Mouse (Mus musculus) liver, adult (tissue): ENCODE data around the gene D6Wsu163e.

Experiments used
- GATA4 ChIP-seq: IDR thresholded peaks from 2 replicates; pipeline ENCODE4 v1.6.1; 2014; ENCODE audit warnings: mild to moderate bottlenecking, low read length; ENCODE audit not compliant: insufficient replicate concordance

D6Wsu163e gene

GRCm38 (mm10) chr6:126981539-126982234 lies 41.9 kb downstream of the D6Wsu163e start:
- no peak; the same call in 1 of the 2 replicates for TF ChIP-seq GATA4

DNA sequence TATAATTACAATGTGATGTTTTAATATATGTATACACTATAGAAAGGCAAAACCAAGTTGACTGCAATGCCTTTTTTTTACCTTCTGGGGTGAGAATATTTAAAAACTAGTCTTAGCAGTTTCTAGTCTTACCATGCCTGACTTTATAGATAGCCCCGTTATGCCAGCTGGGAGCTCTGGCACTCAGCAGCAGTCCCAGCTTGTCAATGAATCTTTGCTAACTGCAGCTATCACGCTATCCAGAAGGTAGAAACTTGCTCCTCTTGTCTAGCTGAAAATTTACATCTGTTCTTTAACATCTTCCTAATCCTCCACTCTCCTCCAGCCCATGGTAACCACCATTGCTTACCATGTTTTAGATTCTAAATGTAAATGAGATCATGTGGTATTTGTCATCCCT lies 53.9 kb downstream of the D6Wsu163e start:
- TF ChIP-seq GATA4: no peak

DNA sequence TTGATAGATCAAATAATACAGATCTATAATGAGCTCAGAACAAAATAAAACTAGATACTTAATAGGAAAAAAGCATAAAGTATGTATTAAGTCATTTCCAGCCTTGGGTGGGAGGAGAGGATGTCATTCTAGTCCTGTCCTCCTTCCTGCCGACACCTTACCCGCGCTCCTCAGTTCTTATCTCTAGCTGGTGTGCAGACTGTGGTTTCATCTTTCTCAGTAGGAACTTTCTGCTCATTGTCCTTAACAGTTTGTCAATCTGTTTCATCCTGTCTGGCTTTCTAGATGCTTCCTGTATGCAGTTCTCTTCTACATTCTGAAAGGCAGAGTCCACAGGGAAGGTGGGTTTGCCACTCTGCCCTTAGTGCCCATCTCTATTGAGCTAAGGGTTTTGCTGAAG lies 55.7 kb downstream of the D6Wsu163e start:
- TF ChIP-seq GATA4: no peak

GRCm38 (mm10) chr6:126996399-126996798 lies 56.6 kb downstream of the D6Wsu163e start:
- no peak for TF ChIP-seq GATA4

- TF ChIP-seq GATA4: no peak
These were observed 65.9 kb downstream of the D6Wsu163e start for GRCm38 (mm10) chr6:127005646-127006045.

DNA sequence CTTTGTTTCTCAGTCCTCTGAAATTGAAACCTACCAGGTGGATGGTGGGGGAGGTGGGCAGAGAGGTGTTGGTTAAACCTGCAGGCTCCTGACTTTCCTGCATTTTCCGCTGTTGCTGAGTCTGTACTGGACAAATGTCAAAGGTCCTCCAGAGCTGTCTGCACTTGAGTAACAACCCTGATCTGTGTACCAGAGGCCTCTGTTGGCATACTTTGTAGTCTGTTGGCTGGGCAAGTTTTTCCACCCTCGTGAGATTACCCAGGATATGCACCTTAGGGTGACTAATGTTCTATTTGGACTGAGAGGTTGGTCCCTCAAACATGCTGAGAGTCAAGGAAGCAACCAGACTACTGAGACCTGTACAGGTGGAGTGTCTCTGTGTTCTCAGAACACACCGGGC lies 66.8 kb downstream of the D6Wsu163e start:
- no peak for TF ChIP-seq GATA4

DNA sequence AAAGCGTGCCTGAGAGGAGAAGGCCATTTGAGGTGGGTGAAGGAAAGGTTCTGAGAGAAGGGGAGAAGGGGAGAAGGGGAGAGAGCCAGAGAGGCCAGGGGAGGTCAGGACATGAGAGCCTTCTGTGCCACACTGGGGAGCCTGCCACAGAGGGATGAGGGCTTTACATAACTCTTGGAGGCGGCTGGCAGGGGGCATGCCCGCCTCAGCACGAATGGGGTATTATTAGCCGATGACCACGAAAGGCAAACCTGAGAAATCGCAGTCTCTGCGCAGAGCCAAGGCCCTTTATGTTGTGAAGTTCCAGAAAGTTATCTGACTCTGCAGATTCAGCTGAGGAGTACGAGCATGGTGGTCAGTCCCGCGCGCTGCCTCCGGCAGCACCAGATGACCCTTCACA lies 70.3 kb downstream of the D6Wsu163e start:
- TF ChIP-seq GATA4: no peak

DNA sequence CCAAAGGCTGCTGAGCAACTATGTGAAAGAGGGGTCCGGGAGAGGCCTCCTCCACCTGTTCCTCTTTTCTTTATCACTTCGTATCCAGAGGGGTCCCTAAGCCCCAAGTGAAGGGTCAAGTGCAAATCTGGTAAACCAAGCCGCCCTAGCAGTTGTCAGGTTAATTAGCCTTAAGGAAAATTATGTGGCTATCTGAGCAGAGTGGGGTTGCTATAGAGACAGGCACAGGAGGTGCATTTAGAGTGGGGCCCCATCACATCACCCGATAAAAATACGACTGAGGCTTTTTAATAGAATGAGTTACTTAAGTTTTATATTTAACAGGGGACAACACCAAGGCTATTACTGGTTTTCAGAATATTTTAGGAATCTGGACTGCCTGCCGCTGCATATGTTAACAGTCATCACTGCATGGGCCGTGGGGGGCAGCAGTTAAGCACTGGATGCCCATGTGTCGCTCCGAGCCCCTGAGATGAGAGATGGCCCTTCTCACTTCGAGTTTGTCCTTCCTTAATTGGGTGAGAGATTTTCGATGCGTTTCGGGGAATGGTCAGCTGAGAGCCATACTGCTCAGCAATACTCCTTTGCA lies 72.3 kb downstream of the D6Wsu163e start:
- no peak for TF ChIP-seq GATA4

GRCm38 (mm10) chr6:127014906-127015770 lies 75.4 kb downstream of the D6Wsu163e start, which contains the start of gene Fgf6:
TSS of gene Fgf6 (plus strand) at chr6:127015586.
- no peak for TF ChIP-seq GATA4

GRCm38 (mm10) chr6:127019254-127019653 lies 79.5 kb downstream of the D6Wsu163e start:
- no peak for TF ChIP-seq GATA4

DNA sequence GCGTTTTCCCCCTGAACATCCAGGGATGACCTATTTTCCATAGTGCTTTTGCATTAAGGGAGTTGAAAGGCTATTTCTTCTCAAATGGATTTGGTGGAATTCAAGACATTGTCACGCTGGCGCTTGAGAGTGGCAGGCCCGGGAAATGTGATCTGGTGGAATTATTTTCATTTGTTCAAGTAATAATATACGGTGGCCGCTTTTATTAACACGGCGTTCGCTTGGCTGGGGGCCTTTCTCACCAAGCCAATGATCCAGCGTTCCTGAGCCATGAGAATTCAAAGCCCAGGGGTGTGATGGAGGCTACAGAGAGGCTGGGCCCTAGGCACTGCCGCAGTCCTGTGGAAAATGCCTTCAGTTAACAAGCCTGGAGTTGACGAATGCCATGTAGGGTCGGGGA lies 80.7 kb downstream of the D6Wsu163e start:
- no peak for TF ChIP-seq GATA4

DNA sequence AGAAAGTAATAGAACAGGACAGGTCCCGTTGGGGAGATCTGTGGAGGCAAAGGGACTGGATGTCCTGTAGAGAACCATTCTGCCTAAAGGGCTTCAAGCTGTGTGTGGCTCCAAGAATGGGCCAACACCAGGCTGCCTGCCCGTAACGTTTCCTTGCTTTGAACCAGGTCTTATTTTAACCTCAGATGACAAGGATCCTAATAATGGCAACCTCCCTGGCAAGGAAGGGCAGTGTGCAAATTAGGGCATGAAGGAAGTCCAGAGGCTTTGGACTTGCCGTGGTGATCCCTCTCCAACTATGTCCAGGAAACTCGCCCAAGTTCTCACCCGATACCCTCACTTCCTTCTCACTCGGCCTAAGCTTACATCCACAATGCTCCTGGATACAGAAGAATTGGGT lies 85.1 kb downstream of the D6Wsu163e start:
- no peak for TF ChIP-seq GATA4
